Mouse (Mus musculus) embryonic facial prominence, embryonic 10.5 days (tissue): ENCODE results near the gene Sox8. TPM values are rescaled to one million over a fixed set of nuclear protein-coding genes. Genes with fewer than 3 reads are reported as not detected.

Experiments used
- DNase-seq: peaks from one replicate; pipeline ENCODE4 v3.0.0-alpha.2; 2017; ENCODE audit warnings: low spot score
- H3K27ac ChIP-seq: fragments of 300-500 bp; sonication (generic); replicated peaks from 2 replicates; pipeline ENCODE4 v1.5.1; 2016; ENCODE audit warnings: mild to moderate bottlenecking
- H3K27me3 ChIP-seq: fragments of 300-500 bp; sonication (generic); replicated peaks from 2 replicates; pipeline ENCODE4 v1.6.1; 2016; ENCODE audit warnings: low read depth, mild to moderate bottlenecking; ENCODE audit not compliant: poor library complexity, severe bottlenecking
- H3K36me3 ChIP-seq: fragments of 300-500 bp; sonication (generic); replicated peaks from 2 replicates; pipeline ENCODE4 v1.6.1; 2016; ENCODE audit warnings: mild to moderate bottlenecking, moderate library complexity
- H3K4me1 ChIP-seq: fragments of 300-500 bp; sonication (generic); 2 replicates; pipeline ENCODE4 v1.6.1; 2016
- H3K4me3 ChIP-seq: fragments of 300-500 bp; sonication (generic); 2 replicates; pipeline ENCODE4 v1.5.1; 2016; ENCODE audit warnings: mild to moderate bottlenecking, moderate library complexity
- H3K9me3 ChIP-seq: fragments of 300-500 bp; sonication (generic); 2 replicates; pipeline ENCODE4 v1.6.1; 2016; ENCODE audit warnings: mild to moderate bottlenecking
- WGBS: fragments of 180-500 bp; shearing (Covaris S2); methylation state at CpG from one replicate; pipeline ENCODE4 v1.1.7; 2016; 5-methylcytosine and 5-hydroxymethylcytosine counted together
- polyA plus RNA-seq: library from polyadenylated mRNA; unstranded; fragments of >200 nt; fragmentation: Nextera tagmentation; extraction: Ambion mirVana; gene quantifications from 2 replicates; pipeline ENCODE4 v1.2.1, GENCODE M21; 2016

The Sox8 gene
- polyA plus RNA-seq, 1 experiment from 2014 or later, result 12.5 TPM

DNA sequence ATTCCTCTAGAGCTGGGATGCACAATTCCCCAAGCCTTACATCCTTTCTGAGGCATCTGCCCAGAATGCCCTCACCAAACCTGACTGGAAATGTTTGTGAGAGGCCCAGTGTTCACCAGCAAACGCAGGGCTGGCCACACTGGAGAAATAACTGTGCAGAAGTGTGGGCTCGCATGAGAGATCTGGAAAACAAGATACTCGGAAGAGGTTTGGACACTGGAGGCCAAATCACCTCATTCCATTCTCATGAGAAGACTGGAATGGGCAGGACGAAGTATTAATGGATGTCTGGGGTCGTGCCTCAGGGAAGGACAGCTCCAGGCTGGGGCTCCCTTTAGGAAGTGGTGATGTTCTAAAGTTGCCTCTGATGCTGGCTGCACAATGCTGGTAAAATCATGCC lies 29.8 kb downstream of the Sox8 start:
- H3K27ac ChIP-seq, result no peak overlapping the region
- peaks cover 16% of the 10 kb centered on the region for H3K4me1 ChIP-seq
- peaks cover 6% of the 10 kb centered on the region for H3K27me3 ChIP-seq
- DNase-seq, result no peak
- H3K4me3 ChIP-seq, result no peak overlapping the region
- no peaks in the 10 kb centered on the region for H3K36me3 ChIP-seq
- 89% methylated on average over 5 of the region's 5 CpGs for WGBS
- H3K9me3 ChIP-seq, result no peaks in the 10 kb centered on the region

DNA sequence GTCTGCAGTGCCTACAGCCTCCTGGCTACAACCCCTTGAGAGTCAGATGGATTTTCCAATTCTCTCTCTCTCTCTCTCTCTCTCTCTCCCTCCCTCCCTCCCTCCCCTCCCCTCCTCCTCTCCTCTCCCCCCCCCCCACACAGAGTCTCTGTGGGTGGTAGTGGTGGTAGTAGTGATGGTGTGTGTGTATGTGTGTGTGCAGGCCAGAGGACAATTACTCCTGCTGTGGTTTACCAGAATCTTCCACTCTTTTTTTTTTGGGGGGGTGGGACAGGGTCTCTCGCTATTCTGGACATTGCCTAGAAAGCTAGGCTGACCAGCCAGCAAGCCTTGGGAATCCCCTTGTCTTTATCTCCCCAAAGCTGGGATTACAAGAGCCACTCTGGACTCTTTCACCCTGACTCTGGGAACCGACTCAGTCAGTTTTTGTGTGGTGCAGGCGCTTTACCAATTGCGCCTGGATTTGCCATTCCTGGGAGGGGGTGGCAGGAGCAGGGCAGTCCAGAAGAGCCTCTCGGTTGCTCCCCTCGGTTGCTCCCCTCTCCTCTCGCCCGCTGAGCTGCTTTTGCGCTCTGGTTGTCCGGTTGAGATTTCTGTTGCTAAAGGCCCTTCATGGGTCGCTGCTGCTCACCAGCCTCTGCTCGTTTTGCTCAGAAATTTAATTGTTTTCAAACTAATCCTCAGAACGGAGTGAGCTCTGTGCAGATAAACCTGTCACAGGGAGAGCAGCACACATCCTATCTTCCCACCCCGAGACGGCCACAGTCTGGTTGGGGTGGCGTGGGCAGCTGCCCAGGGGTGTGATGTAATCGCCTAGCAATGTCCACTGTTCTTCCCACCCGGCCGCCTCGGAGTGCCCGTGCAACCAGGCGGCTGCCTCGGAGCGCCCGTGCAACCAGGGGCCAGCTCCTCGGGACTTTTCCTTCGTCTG lies 31.3 kb downstream of the Sox8 start:
- H3K27ac ChIP-seq, result peak overlapping the region; percentile 63
- 49% methylated on average over 27 of the region's 27 CpGs for WGBS
- H3K4me3 ChIP-seq, result peak overlapping the region; percentile 11; the same call in 1 of the 2 replicates
- no peaks in the 10 kb centered on the region for H3K9me3 ChIP-seq
- no peaks in the 10 kb centered on the region for H3K36me3 ChIP-seq
- peak; percentile 27 for DNase-seq
- peaks cover 23% of the 10 kb centered on the region for H3K4me1 ChIP-seq
- peaks cover 6% of the 10 kb centered on the region for H3K27me3 ChIP-seq

- Histone ChIP-seq H3K27me3 (no peaks in the 10 kb centered on the region), H3K9me3 (no peaks in the 10 kb centered on the region), H3K36me3 (no peaks in the 10 kb centered on the region), H3K4me1 (0 out of 2 replicates have a peak, but pooled peaks cover 9% of the 10 kb centered on the region), H3K27ac (no peak overlapping the region; the same call in 1 of the 2 replicates), H3K4me3 (no peak overlapping the region)
- 77% methylated on average over 8 of the region's 8 CpGs for WGBS
- no peak for DNase-seq
These were observed 40.0 kb downstream of the Sox8 start for GRCm38 (mm10) chr17:25530357-25531022.

DNA sequence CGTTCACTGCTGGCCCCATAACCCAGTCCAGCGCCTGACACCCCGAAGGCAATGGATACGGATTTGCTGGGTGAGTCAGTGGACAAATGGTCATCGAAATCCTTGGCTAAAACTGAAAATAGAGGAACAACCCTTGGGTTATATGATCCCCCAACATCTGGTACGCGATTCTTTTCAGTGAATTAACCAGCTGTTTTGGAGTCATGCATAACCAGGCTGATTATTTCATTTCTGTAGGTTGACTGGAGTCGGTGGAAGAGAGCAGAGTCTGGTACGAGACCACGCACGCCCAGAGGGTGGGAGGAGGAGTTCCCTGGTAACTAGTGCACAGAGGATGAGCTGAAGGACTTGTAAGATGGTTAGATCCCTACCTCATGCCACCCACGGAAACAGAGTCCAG lies 48.4 kb downstream of the Sox8 start:
- Histone ChIP-seq H3K27me3 (peaks cover 5% of the 10 kb centered on the region; the same call in 1 of the 2 replicates), H3K4me3 (no peak overlapping the region), H3K36me3 (no peaks in the 10 kb centered on the region), H3K4me1 (peaks cover 32% of the 10 kb centered on the region), H3K9me3 (no peaks in the 10 kb centered on the region), H3K27ac (no peak overlapping the region)
- WGBS, result 74% methylated on average over 12 of the region's 12 CpGs
- no peak for DNase-seq

DNA sequence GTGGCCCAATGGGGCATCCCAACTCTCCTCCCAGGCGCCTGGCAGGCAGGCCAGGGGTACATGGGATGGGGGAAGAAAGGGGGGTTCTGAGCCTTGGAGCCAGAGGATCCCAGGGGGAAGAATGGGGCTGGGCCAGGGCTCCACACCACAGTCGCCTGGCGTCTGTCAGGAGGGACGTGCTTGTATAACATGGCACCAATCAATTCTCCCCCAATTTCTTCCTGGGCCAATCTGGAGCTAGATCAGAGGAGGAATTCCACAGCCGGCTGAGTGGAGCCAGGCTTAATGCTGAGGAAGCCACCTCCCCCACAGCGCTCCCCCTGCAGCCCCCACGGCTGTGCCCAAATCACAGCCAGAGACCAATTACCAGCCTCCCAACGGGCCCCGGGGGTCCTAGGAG lies 50.0 kb downstream of the Sox8 start:
- peaks cover 46% of the 10 kb centered on the region for H3K4me1 ChIP-seq
- DNase-seq, result peak; percentile 37
- H3K4me3 ChIP-seq, result no peak overlapping the region
- WGBS, result 41% methylated on average over 9 of the region's 9 CpGs
- H3K36me3 ChIP-seq, result no peaks in the 10 kb centered on the region
- H3K27ac ChIP-seq, result peak overlapping the region; percentile 75
- peaks cover 5% of the 10 kb centered on the region; the same call in 1 of the 2 replicates for H3K27me3 ChIP-seq
- H3K9me3 ChIP-seq, result no peaks in the 10 kb centered on the region

- DNase-seq, result no peak
- Histone ChIP-seq H3K36me3 (no peaks in the 10 kb centered on the region), H3K27me3 (peaks cover 5% of the 10 kb centered on the region; the same call in 1 of the 2 replicates), H3K9me3 (no peaks in the 10 kb centered on the region), H3K4me3 (no peak overlapping the region), H3K4me1 (peaks cover 46% of the 10 kb centered on the region), H3K27ac (peak overlapping the region; percentile 75)
- WGBS, result 77% methylated on average over 5 of the region's 5 CpGs
These were observed 51.0 kb downstream of the Sox8 start for GRCm38 (mm10) chr17:25519511-25519910.

DNA sequence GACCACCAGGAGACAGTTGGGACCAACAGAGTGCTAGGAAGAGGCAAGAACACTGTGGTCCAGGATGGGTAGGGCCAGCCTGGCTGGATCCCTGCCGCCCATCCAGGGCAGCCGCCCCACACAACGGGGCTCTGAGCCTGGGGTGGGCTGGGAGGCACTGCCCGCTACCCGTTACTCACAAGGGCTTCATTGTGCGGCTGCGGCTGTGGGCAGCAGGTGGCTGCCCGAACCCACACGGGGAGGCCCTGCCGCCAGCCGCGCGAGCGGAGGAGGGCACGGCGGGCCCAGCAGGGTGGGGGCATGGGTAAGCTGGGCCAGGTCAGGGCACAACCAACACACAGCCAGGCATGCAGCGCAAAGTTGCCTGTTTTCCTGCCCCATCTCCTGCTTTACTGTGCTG lies 52.3 kb downstream of the Sox8 start:
- 89% methylated on average over 17 of the region's 17 CpGs for WGBS
- no peak overlapping the region for H3K4me3 ChIP-seq
- H3K36me3 ChIP-seq, result no peaks in the 10 kb centered on the region
- H3K27ac ChIP-seq, result peak overlapping the region; percentile 49; the same call in 1 of the 2 replicates
- H3K4me1 ChIP-seq, result peaks cover 46% of the 10 kb centered on the region
- no peaks in the 10 kb centered on the region for H3K9me3 ChIP-seq
- H3K27me3 ChIP-seq, result peaks cover 5% of the 10 kb centered on the region; the same call in 1 of the 2 replicates
- DNase-seq, result no peak

DNA sequence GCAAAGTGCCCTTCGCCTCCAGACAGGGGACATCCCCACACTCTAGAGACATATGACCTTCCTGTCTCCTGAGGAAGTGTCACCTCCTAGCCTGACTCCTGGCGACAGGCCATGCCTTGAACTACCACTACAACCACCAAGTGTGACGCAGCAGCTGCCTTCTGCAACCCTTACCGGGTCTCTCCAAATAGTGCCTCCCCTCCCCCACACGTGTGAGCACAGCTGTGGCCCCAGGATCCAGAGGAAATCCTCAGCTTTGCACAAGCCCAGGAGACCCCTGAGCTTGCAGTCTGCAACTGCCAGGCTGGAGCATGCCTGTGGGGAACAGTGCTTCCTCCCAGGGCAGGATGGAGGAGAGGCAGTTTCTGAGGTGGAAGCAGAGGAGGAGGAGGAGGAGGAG lies 54.2 kb downstream of the Sox8 start:
- H3K27me3 ChIP-seq, result peaks cover 5% of the 10 kb centered on the region; the same call in 1 of the 2 replicates
- H3K4me3 ChIP-seq, result no peak overlapping the region
- H3K27ac ChIP-seq, result 0 out of 2 replicates have a peak overlapping the region, but pooled peaks have one; percentile 26
- 41% methylated on average over 5 of the region's 5 CpGs for WGBS
- no peaks in the 10 kb centered on the region for H3K9me3 ChIP-seq
- no peak for DNase-seq
- no peaks in the 10 kb centered on the region for H3K36me3 ChIP-seq
- H3K4me1 ChIP-seq, result peaks cover 37% of the 10 kb centered on the region

Other genes starting within 250 kb of the Sox8 start
- gene Tpsab1, start 225.1 kb downstream of the Sox8 start, polyA plus RNA-seq, result not detected in 2 replicates
- gene Tpsb2, start 204.4 kb downstream of the Sox8 start, polyA plus RNA-seq, result not detected in 2 replicates
- gene Tpsg1, start 201.4 kb downstream of the Sox8 start, polyA plus RNA-seq, result not detected in 2 replicates
- gene Cacna1h, start 136.9 kb downstream of the Sox8 start, polyA plus RNA-seq, result 2.9 and 3.3 TPM in 2 replicates
- 0.33 TPM in 1 of 2 replicates, not detected in the other for gene Tekt4, start 116.1 kb downstream of the Sox8 start, polyA plus RNA-seq
- 0.13 and 0.21 TPM in 2 replicates for gene Sstr5, start 73.4 kb downstream of the Sox8 start, polyA plus RNA-seq
- 26.3 and 26.6 TPM in 2 replicates for gene Lmf1, start 8.4 kb upstream of the Sox8 start, polyA plus RNA-seq
- 1.8 and 2.5 TPM in 2 replicates for gene Gng13, start 146.5 kb upstream of the Sox8 start, polyA plus RNA-seq
- 60.7 and 66.2 TPM in 2 replicates for gene Chtf18, start 156.7 kb upstream of the Sox8 start, polyA plus RNA-seq
- gene Rpusd1, start 157.0 kb upstream of the Sox8 start, polyA plus RNA-seq, result 23.7 and 25.5 TPM in 2 replicates
- gene Mslnl, start 165.4 kb upstream of the Sox8 start, polyA plus RNA-seq, result 0.11 TPM in 1 of 2 replicates, not detected in the other
- 0.55 and 0.65 TPM in 2 replicates for gene Msln, start 183.7 kb upstream of the Sox8 start, polyA plus RNA-seq
- 23.9 and 25.9 TPM in 2 replicates for gene Narfl, start 203.1 kb upstream of the Sox8 start, polyA plus RNA-seq
- gene Haghl, start 215.0 kb upstream of the Sox8 start, polyA plus RNA-seq, result 59.9 and 69.1 TPM in 2 replicates
- gene Ccdc78, start 215.9 kb upstream of the Sox8 start, polyA plus RNA-seq, result 0.62 and 1.2 TPM in 2 replicates
- 62.3 and 67.8 TPM in 2 replicates for gene Fam173a, start 222.2 kb upstream of the Sox8 start, polyA plus RNA-seq
- gene AC134908.4, start 225.0 kb upstream of the Sox8 start, polyA plus RNA-seq, result 0.95 and 1.0 TPM in 2 replicates
- gene Metrn, start 226.4 kb upstream of the Sox8 start, polyA plus RNA-seq, result 118 and 137 TPM in 2 replicates
- 5.0 and 5.1 TPM in 2 replicates for gene Fbxl16, start 238.4 kb upstream of the Sox8 start, polyA plus RNA-seq